Mouse (Mus musculus) left cerebral cortex, postnatal 25 days (tissue): Measurements from ENCODE around the gene Fam213b. TPM values are rescaled to one million over a fixed set of nuclear protein-coding genes. Genes with fewer than 3 reads are reported as not detected.

ENCODE experiments used
- DNase-seq, 2 experiments: peaks; one replicate each; pipeline ENCODE4 v3.0.0; 2022; ENCODE audit warnings: low spot score in 2 of 2, mixed read lengths in 1 of 2
- intact Hi-C: fragments of 180-260 bp; cut with DNase I; formaldehyde crosslinking; loops from one replicate; pipeline ENCODE4 v1.15.1; 2025
- total RNA-seq, 2 experiments: library from RNA; stranded (reverse); gene quantifications; 2 replicates each; pipeline ENCODE4 v1.2.3; 2021

Gene Fam213b
- total RNA-seq, 2 experiments from 2014 or later, result 47.5 to 51.4 TPM

GRCm38 (mm10) chr4:154887593-154888250 lies 11.2 kb downstream of the Fam213b start:
- intact Hi-C loops, result no loop called here
- no peak for DNase-seq

- DNase-seq, result no peak
- intact Hi-C loops, result no loop called here
These were observed 11.9 kb downstream of the Fam213b start for GRCm38 (mm10) chr4:154886876-154887592.

- no peak for DNase-seq
- intact Hi-C loops, result no loop called here
These were observed 13.5 kb downstream of the Fam213b start for GRCm38 (mm10) chr4:154885416-154885815.

- DNase-seq, result no peak
- intact Hi-C loops, result no loop called here
These were observed 16.8 kb downstream of the Fam213b start for GRCm38 (mm10) chr4:154882014-154882659.

- no peak for DNase-seq
- intact Hi-C loops, result no loop called here
These were observed 18.2 kb downstream of the Fam213b start for GRCm38 (mm10) chr4:154880730-154881129.

GRCm38 (mm10) chr4:154877864-154878548 lies 20.9 kb downstream of the Fam213b start:
- intact Hi-C loops, result loop anchor here (1.0 kb wide), 2 partner anchors 66 to 188 kb away; no protein-coding TSS in a partner anchor
- DNase-seq, result peak; percentile 90 to 92

- intact Hi-C loops, result no loop called here
- no peak for DNase-seq
These were observed 25.7 kb downstream of the Fam213b start for GRCm38 (mm10) chr4:154873186-154873585.

- no peak for DNase-seq
- intact Hi-C loops, result no loop called here
These were observed 27.1 kb downstream of the Fam213b start for GRCm38 (mm10) chr4:154871757-154872251.

GRCm38 (mm10) chr4:154870721-154871120 lies 28.2 kb downstream of the Fam213b start:
- intact Hi-C loops, result no loop called here
- DNase-seq, result no peak

DNA sequence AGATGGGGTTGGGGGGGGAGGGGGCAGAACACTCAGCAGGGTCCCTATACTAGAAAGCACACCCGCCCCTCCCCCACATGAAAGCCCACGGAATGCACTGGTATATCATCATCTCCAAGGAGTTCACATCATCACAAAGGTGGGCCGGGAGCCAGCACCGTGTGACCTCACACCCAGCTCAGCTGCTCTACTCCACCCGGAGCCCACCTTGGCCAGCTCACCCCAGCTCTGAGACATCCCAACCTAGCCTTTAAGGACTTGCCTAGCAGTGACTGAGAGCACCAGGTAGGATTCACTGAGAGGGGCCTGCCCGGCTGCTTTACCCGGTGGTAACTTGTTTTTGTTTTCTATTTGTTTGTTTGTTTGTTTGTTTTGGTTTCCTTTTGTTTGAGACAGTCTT lies 29.5 kb downstream of the Fam213b start, which contains the start of gene Mmel1:
Gene Mmel1 (plus strand): TSS at position 146 of the 400 bp plus-strand sequence.
- intact Hi-C loops, result no loop called here
- no peak for DNase-seq

DNA sequence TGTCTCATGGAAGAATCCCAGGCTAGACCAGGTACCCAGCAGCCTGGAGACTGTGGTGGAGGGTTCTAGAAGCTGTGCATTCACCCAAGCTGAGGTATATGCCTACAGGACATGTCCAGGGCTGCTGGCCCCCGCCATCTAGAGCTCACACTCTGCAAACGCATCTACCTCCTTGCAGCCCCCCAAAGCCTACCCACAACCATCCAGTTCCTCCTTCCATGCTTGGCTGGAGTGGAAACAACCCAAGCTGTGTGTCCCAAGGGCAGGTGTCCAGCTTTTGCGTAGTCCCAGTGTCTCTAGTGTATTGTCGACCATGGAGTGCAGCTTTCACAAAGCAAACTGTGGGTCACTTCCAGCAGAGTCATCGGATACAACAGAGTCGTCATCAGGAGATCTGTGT lies 31.7 kb downstream of the Fam213b start:
- DNase-seq, result no peak
- intact Hi-C loops, result no loop called here

DNA sequence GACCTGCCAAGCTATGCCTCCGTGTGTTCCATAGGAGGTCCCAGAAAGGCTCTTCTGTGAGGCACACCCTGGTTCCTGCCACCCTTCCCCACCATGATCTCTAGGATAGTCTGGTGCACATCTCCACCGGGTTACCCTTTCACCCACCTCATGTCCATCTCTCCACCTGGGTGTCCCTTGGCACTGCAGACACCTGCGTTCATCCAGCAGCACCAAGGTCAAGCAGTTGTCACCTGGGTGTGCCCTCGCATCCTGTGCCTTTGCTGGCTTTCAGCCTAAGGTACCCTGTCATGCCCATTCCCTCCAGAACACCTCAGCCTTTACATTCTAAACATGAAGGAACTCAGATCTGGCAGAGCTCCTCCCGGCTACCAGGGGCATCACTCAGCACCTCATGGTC lies 32.5 kb downstream of the Fam213b start:
- DNase-seq, result no peak
- intact Hi-C loops, result no loop called here

DNA sequence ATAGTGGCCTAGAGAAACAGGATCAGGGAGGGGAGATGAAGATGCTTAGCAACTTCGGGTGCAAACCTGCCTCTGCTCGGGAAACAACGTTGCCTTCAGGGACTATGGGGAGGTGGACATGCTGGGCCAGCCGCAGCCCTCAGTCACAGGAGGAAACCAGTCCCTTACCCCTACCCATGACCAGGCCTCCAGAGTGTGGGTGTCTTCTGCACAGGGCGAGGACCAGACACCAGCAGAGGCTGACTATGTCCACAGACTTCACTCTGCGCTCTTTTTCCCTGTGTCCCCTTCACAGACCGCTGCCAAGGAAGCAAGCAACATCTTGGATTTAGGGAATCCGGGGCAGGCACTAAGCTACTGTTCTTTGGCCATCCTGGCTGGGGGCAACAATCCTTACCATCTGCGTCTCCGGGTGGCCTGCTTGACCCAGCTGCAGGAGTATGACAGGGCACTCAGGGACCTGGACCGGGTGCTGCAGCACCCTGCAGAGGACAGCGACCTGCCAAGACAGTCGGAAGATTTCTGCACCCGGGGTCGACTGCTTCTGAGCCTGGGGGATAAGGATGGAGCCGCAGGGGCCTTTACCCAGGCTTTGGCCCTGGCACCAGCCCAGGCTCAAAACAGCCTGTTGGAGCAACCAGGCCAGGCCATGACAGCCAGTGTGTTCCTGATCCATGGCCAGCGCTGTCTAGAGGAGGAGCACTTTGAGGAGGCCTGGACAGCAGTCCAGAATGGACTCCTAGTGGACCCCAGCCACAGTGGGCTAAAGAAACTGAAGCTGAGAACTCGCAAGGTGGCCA lies 33.8 kb downstream of the Fam213b start:
- intact Hi-C loops, result no loop called here
- no peak for DNase-seq

- intact Hi-C loops, result no loop called here
- peak; percentile 86 to 87 for DNase-seq
These were observed 34.6 kb downstream of the Fam213b start for GRCm38 (mm10) chr4:154864271-154864771.

DNA sequence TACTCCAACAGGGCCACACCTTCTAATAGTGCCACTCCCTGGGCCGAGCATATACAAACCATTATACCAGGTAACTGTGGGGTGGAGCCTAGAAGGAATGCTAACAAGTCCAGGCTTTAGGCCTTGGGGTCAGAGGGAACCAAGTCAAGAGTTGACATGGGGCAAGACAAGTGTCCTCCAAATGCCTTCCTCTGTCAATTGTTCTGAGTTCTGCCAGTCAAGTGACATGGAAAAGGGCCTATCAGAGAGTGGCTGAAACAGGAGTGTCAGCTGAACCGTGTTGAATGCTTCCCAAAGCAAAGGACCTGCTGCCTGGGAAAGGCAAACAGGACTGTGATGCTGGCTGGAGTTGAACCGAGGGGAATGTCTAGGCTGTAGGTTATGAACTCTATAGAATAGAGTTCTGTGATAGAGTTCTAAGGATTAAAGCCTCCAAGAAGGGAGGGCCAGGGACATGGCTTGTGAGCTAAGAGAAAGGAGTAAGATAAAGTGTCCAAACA lies 35.4 kb downstream of the Fam213b start:
- no peak for DNase-seq

DNA sequence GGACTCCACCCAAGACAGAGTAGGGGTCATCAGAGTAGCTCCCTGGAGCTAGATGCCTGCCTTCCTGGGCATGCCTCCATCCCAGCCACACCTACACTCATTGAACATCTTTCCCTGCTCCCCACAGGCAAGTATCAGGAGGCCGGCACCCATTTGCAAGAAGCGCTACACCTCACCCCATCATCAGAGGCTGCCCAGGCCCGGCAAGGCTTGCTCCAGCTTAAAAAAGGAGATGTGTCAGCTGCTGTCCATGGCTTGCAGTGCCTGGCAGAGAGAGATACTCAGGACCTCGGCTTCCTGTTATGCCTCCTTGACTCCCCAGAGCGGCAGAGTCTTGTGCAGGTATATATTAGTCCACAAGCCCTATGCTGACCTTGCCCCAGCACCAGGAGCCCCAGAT lies 37.0 kb downstream of the Fam213b start:
- no peak for DNase-seq
- intact Hi-C loops, result no loop called here

More for the DNA sequence above, 35.4 kb downstream of the Fam213b start:
- intact Hi-C loops, result no loop called here

- no peak for DNase-seq
- intact Hi-C loops, result no loop called here
These were observed 40.3 kb downstream of the Fam213b start for GRCm38 (mm10) chr4:154858601-154859000.

- intact Hi-C loops, result no loop called here
- no peak for DNase-seq
These were observed 41.3 kb downstream of the Fam213b start for GRCm38 (mm10) chr4:154857366-154858240.
